Mouse (Mus musculus): ENCODE data around the gene Gbx1. TPM values are rescaled to one million over a fixed set of nuclear protein-coding genes. Genes with fewer than 3 reads are reported as not detected.

Gbx1 gene
- polyA plus RNA-seq, 1 experiment from 2014 or later = not detected

- WGBS = 75% methylated on average over 16 of the region's 16 CpGs
- H3K4me3 ChIP-seq = no peak overlapping the region
- no peak overlapping the region for H3K9ac ChIP-seq
- no peak for ATAC-seq (ENCODE audit: borderline replicate concordance, extremely low read depth, low FRiP score, low TSS enrichment)
- H3K4me2 ChIP-seq = no peak overlapping the region
- no peaks in the 10 kb centered on the region for H3K9me3 ChIP-seq
- no peaks in the 10 kb centered on the region for H3K4me1 ChIP-seq
- H3K36me3 ChIP-seq = peaks cover 93% of the 10 kb centered on the region
- 0 out of 2 replicates have a peak overlapping the region, but pooled peaks have one; percentile 10 for H3K27ac ChIP-seq
- H3K27me3 ChIP-seq = no peaks in the 10 kb centered on the region
Observed at GRCm38 (mm10) chr5:24492546-24493285, 34.3 kb downstream of the Gbx1 start.

- Histone ChIP-seq H3K9ac (no peak overlapping the region), H3K27ac (no peak overlapping the region), H3K9me3 (no peaks in the 10 kb centered on the region), H3K4me2 (no peak overlapping the region), H3K27me3 (no peaks in the 10 kb centered on the region), H3K4me3 (no peak overlapping the region), H3K36me3 (peaks cover 93% of the 10 kb centered on the region), H3K4me1 (0 out of 2 replicates have a peak, but pooled peaks cover 4% of the 10 kb centered on the region)
- 83% methylated on average over 14 of the region's 14 CpGs for WGBS
- no peak for ATAC-seq (ENCODE audit: borderline replicate concordance, extremely low read depth, low FRiP score, low TSS enrichment)
Observed at GRCm38 (mm10) chr5:24490413-24490920, 36.5 kb downstream of the Gbx1 start.

GRCm38 (mm10) chr5:24486738-24487137 is 40.3 kb downstream of the Gbx1 start:
- Histone ChIP-seq H3K4me3 (no peak overlapping the region), H3K4me2 (no peak overlapping the region), H3K9me3 (no peaks in the 10 kb centered on the region), H3K27ac (no peak overlapping the region), H3K9ac (no peak overlapping the region), H3K27me3 (no peaks in the 10 kb centered on the region), H3K4me1 (peaks cover 17% of the 10 kb centered on the region), H3K36me3 (peaks cover 85% of the 10 kb centered on the region)
- 86% methylated on average over 5 of the region's 5 CpGs for WGBS
- no peak for ATAC-seq (ENCODE audit: borderline replicate concordance, extremely low read depth, low FRiP score, low TSS enrichment)

GRCm38 (mm10) chr5:24486097-24486496 is 40.9 kb downstream of the Gbx1 start:
- Histone ChIP-seq H3K4me2 (no peak overlapping the region), H3K27me3 (no peaks in the 10 kb centered on the region), H3K9ac (no peak overlapping the region), H3K36me3 (peaks cover 81% of the 10 kb centered on the region), H3K9me3 (no peaks in the 10 kb centered on the region), H3K4me3 (no peak overlapping the region), H3K27ac (no peak overlapping the region), H3K4me1 (peaks cover 17% of the 10 kb centered on the region)
- ATAC-seq (ENCODE audit: borderline replicate concordance, extremely low read depth, low FRiP score, low TSS enrichment) = no peak
- 2% methylated on average over 8 of the region's 8 CpGs for WGBS

GRCm38 (mm10) chr5:24484963-24485362 is 42.0 kb downstream of the Gbx1 start:
- H3K4me2 ChIP-seq = no peak overlapping the region
- no peaks in the 10 kb centered on the region for H3K9me3 ChIP-seq
- H3K4me3 ChIP-seq = no peak overlapping the region
- H3K27me3 ChIP-seq = no peaks in the 10 kb centered on the region
- H3K36me3 ChIP-seq = peaks cover 81% of the 10 kb centered on the region
- no peak overlapping the region for H3K27ac ChIP-seq
- 56% methylated on average over 22 of the region's 22 CpGs for WGBS
- H3K4me1 ChIP-seq = peaks cover 17% of the 10 kb centered on the region
- no peak overlapping the region for H3K9ac ChIP-seq
- no peak for ATAC-seq (ENCODE audit: borderline replicate concordance, extremely low read depth, low FRiP score, low TSS enrichment)

- Histone ChIP-seq H3K9me3 (no peaks in the 10 kb centered on the region), H3K4me3 (no peak overlapping the region), H3K27me3 (no peaks in the 10 kb centered on the region), H3K4me2 (no peak overlapping the region), H3K4me1 (peaks cover 17% of the 10 kb centered on the region), H3K27ac (peak overlapping the region; percentile 43; the same call in 1 of the 2 replicates), H3K9ac (no peak overlapping the region), H3K36me3 (peaks cover 81% of the 10 kb centered on the region)
- WGBS = 26% methylated on average over 11 of the region's 11 CpGs
- no peak for ATAC-seq (ENCODE audit: borderline replicate concordance, extremely low read depth, low FRiP score, low TSS enrichment)
Observed at GRCm38 (mm10) chr5:24483326-24483725, 43.7 kb downstream of the Gbx1 start.

GRCm38 (mm10) chr5:24482247-24483079 is 44.5 kb downstream of the Gbx1 start:
- Histone ChIP-seq H3K4me1 (peaks cover 17% of the 10 kb centered on the region), H3K36me3 (peaks cover 81% of the 10 kb centered on the region), H3K27ac (peak overlapping the region; percentile 43; the same call in 1 of the 2 replicates), H3K9ac (no peak overlapping the region), H3K9me3 (no peaks in the 10 kb centered on the region), H3K4me3 (no peak overlapping the region), H3K27me3 (no peaks in the 10 kb centered on the region), H3K4me2 (no peak overlapping the region)
- 57% methylated on average over 40 of the region's 41 CpGs for whole genome bisulfite sequencing
- 0 out of 2 replicates have a peak, but pooled peaks have one; percentile 2 for ATAC-seq (ENCODE audit: borderline replicate concordance, extremely low read depth, low FRiP score, low TSS enrichment)

- no peak for ATAC-seq (ENCODE audit: borderline replicate concordance, extremely low read depth, low FRiP score, low TSS enrichment)
- Histone ChIP-seq H3K9me3 (no peaks in the 10 kb centered on the region), H3K4me3 (no peak overlapping the region), H3K9ac (no peak overlapping the region), H3K27ac (no peak overlapping the region), H3K27me3 (no peaks in the 10 kb centered on the region), H3K36me3 (peaks cover 81% of the 10 kb centered on the region), H3K4me1 (peaks cover 18% of the 10 kb centered on the region), H3K4me2 (no peak overlapping the region)
- WGBS = 14% methylated on average over 4 of the region's 4 CpGs
Observed at GRCm38 (mm10) chr5:24481647-24482046, 45.4 kb downstream of the Gbx1 start.

- WGBS = 84% methylated on average over 9 of the region's 9 CpGs
- H3K36me3 ChIP-seq = peaks cover 59% of the 10 kb centered on the region
- peaks cover 33% of the 10 kb centered on the region for H3K4me1 ChIP-seq
- no peak for ATAC-seq (ENCODE audit: borderline replicate concordance, extremely low read depth, low FRiP score, low TSS enrichment)
- no peak overlapping the region for H3K9ac ChIP-seq
- H3K4me3 ChIP-seq = no peak overlapping the region
- no peak overlapping the region for H3K27ac ChIP-seq
- peaks cover 4% of the 10 kb centered on the region; the same call in 1 of the 2 replicates for H3K27me3 ChIP-seq
- no peaks in the 10 kb centered on the region for H3K9me3 ChIP-seq
- H3K4me2 ChIP-seq = no peak overlapping the region
Observed at GRCm38 (mm10) chr5:24477909-24478308, 49.1 kb downstream of the Gbx1 start.

- peak overlapping the region; percentile 63 for H3K9ac ChIP-seq
- WGBS = 55% methylated on average over 6 of the region's 6 CpGs
- H3K4me1 ChIP-seq = peaks cover 30% of the 10 kb centered on the region
- ATAC-seq (ENCODE audit: borderline replicate concordance, extremely low read depth, low FRiP score, low TSS enrichment) = peak; percentile 71
- H3K4me2 ChIP-seq = peak overlapping the region; percentile 75
- peaks cover 43% of the 10 kb centered on the region for H3K36me3 ChIP-seq
- peaks cover 4% of the 10 kb centered on the region; the same call in 1 of the 2 replicates for H3K27me3 ChIP-seq
- H3K4me3 ChIP-seq = peak overlapping the region; percentile 59
- peak overlapping the region; percentile 82 for H3K27ac ChIP-seq
- H3K9me3 ChIP-seq = no peaks in the 10 kb centered on the region
Observed at GRCm38 (mm10) chr5:24475476-24476241, 51.3 kb downstream of the Gbx1 start.

GRCm38 (mm10) chr5:24474723-24475261 is 52.2 kb downstream of the Gbx1 start:
- H3K4me1 ChIP-seq = peaks cover 30% of the 10 kb centered on the region
- H3K27me3 ChIP-seq = peaks cover 4% of the 10 kb centered on the region; the same call in 1 of the 2 replicates
- no peaks in the 10 kb centered on the region for H3K9me3 ChIP-seq
- 5% methylated on average over 67 of the region's 67 CpGs for WGBS
- peak overlapping the region; percentile 75 for H3K4me2 ChIP-seq
- peak overlapping the region; percentile 82 for H3K27ac ChIP-seq
- peak overlapping the region; percentile 59 for H3K4me3 ChIP-seq
- peaks cover 34% of the 10 kb centered on the region for H3K36me3 ChIP-seq
- ATAC-seq (ENCODE audit: borderline replicate concordance, extremely low read depth, low FRiP score, low TSS enrichment) = peak; percentile 4; the same call in 1 of the 2 replicates
- peak overlapping the region; percentile 63 for H3K9ac ChIP-seq

Data from lung, embryonic 15.5 days (tissue).